Mouse (Mus musculus) limb, embryonic 11.5 days (tissue): Measurements from ENCODE around the gene Agk. TPM values are rescaled to one million over a fixed set of nuclear protein-coding genes. Genes with fewer than 3 reads are reported as not detected.

Experiments
- ATAC-seq: fragments of 200-750 bp; cut with Nextera tagmentation; 2 replicates; pipeline ENCODE4 v1.8.0; 2017; ENCODE audit warnings: low read depth; ENCODE audit not compliant: insufficient number of reproducible peaks, low FRiP score, low TSS enrichment
- DNase-seq: peaks from one replicate; pipeline ENCODE4 v3.0.0-alpha.2; 2015; ENCODE audit warnings: low spot score
- H3K27ac ChIP-seq: fragments of 300-500 bp; sonication (generic); replicated peaks from 2 replicates; pipeline ENCODE4 v1.5.1; 2014; ENCODE audit warnings: low read depth, mild to moderate bottlenecking, low read length
- H3K27me3 ChIP-seq: fragments of 300-500 bp; sonication (generic); 2 replicates; pipeline ENCODE4 v1.6.1; 2014; ENCODE audit warnings: mild to moderate bottlenecking, low read length, mixed read lengths; ENCODE audit not compliant: control insufficient read depth, insufficient read depth
- H3K36me3 ChIP-seq: fragments of 300-500 bp; sonication (generic); 2 replicates; pipeline ENCODE4 v1.6.1; 2014; ENCODE audit warnings: mild to moderate bottlenecking, low read length, moderate library complexity, mixed read lengths; ENCODE audit not compliant: control insufficient read depth, insufficient read depth
- H3K4me1 ChIP-seq: fragments of 300-500 bp; sonication (generic); 2 replicates; pipeline ENCODE4 v1.6.1; 2014; ENCODE audit warnings: low read length, mixed read lengths; ENCODE audit not compliant: control insufficient read depth, insufficient read depth
- H3K4me2 ChIP-seq: fragments of 300-500 bp; sonication (generic); 2 replicates; pipeline ENCODE4 v1.6.1; 2014; ENCODE audit warnings: low read depth, mild to moderate bottlenecking, moderate library complexity; ENCODE audit not compliant: severe bottlenecking
- H3K4me3 ChIP-seq: fragments of 300-500 bp; sonication (generic); 2 replicates; pipeline ENCODE4 v1.5.1; 2014; ENCODE audit warnings: low read depth, low read length
- H3K9ac ChIP-seq: fragments of 300-500 bp; sonication (generic); 2 replicates; pipeline ENCODE4 v1.6.1; 2014; ENCODE audit warnings: mild to moderate bottlenecking, low read length
- H3K9me3 ChIP-seq: fragments of 300-500 bp; sonication (generic); 2 replicates; pipeline ENCODE4 v1.6.1; 2016; ENCODE audit warnings: low read length; ENCODE audit not compliant: control insufficient read depth
- WGBS: fragments of 180-500 bp; shearing (Covaris S2); extraction: QIAGEN DNeasy Blood & Tissue Kit; methylation state at CpG from one replicate; pipeline ENCODE4 v1.1.7; 2014; 5-methylcytosine and 5-hydroxymethylcytosine counted together
- polyA plus RNA-seq: library from polyadenylated mRNA; unstranded; fragments of >200 nt; fragmentation: Nextera tagmentation; extraction: Ambion mirVana; gene quantifications from 2 replicates; pipeline ENCODE4 v1.2.1, GENCODE M21; 2014

The Agk gene
- polyA plus RNA-seq, 1 experiment from 2014 or later = 43.1 TPM

DNA sequence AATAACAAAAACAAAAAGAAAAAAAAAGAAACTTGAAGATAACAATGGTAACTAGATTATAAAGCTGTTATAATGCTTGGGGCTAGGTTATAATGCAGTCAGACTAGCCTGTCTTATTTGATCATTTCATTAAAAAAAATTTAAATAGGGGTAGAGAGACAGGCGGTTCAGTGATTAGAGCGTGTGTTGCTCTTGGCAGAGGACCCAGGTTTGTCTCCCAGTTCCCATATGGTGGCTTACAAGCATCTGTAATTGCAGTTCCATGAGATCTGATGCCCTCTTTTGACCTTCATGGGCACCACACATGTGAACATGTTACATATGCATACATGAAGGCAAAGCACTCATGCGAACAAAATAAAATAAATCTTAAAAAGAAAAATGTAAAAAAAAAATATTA is 116.3 kb downstream of the Agk start:
- no peak overlapping the region for H3K27ac ChIP-seq
- no peaks in the 10 kb centered on the region for H3K9me3 ChIP-seq
- H3K4me2 ChIP-seq = no peak overlapping the region
- DNase-seq (no peak), ATAC-seq (no peak)
- H3K27me3 ChIP-seq = no peaks in the 10 kb centered on the region
- no peak overlapping the region for H3K4me3 ChIP-seq
- H3K4me1 ChIP-seq = no peaks in the 10 kb centered on the region
- WGBS = 79% methylated on average over 3 of the region's 3 CpGs
- no peak overlapping the region for H3K9ac ChIP-seq
- no peaks in the 10 kb centered on the region for H3K36me3 ChIP-seq

DNA sequence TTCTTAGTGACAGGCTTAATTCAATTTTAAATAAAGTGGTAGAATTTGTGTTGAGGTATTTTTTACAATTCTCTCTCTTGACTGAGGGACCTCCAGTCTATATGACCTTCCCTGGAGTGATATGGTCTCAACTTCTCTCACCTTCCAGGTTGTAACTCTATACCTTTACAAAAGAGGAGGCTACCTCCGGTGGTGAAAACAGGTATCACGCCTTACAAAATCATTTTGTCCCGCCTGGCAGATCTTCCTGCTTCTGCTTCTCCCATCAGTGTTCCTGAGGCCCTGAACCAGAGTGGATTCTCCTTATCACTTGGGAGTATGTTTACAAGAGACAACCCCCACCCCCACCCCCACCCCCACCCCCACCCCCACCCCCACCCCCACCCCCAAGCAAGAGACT is 116.8 kb downstream of the Agk start:
- no peaks in the 10 kb centered on the region for H3K9me3 ChIP-seq
- no peak overlapping the region for H3K9ac ChIP-seq
- WGBS = 43% methylated on average over 3 of the region's 3 CpGs
- ATAC-seq (no peak), DNase-seq (peak; percentile 13)
- H3K4me1 ChIP-seq = no peaks in the 10 kb centered on the region
- no peak overlapping the region for H3K27ac ChIP-seq
- no peak overlapping the region for H3K4me2 ChIP-seq
- H3K4me3 ChIP-seq = no peak overlapping the region
- no peaks in the 10 kb centered on the region for H3K27me3 ChIP-seq
- no peaks in the 10 kb centered on the region for H3K36me3 ChIP-seq

DNA sequence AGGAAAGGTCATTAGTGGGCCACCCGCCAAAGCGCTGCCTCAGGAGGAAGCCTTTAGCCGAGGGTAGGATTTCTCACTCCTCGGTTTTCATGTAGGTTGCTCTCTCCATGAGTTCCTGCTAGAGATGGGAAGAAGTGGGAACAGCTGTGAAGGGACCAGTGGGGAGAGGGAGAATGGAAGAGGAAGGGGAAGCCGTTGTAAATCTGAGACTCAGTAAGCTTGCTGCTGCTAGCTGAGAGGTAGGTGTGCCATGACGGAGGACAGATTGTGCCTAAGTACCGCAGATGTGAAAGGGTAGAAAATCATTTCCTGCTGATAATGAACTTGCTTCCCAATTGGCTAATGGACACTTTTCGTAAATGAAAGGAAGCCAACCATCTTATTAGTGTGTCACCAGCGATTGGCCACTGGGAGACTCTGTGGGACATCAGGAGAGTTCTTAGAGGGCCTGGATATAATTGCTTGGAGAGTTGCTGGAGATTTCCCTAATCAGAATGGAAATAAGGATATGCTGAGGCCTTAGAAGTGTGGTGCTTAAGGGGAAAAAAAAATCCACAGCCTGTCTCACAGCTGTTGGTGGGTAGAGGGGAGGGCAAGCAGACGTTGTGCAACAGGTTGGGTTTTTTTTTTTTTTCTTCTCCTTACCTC is 118.4 kb downstream of the Agk start:
- Histone ChIP-seq H3K9me3 (no peaks in the 10 kb centered on the region), H3K4me1 (no peaks in the 10 kb centered on the region), H3K4me2 (no peak overlapping the region), H3K4me3 (no peak overlapping the region), H3K9ac (no peak overlapping the region), H3K36me3 (no peaks in the 10 kb centered on the region), H3K27me3 (no peaks in the 10 kb centered on the region), H3K27ac (no peak overlapping the region)
- 13% methylated on average over 10 of the region's 10 CpGs for WGBS
- ATAC-seq (no peak), DNase-seq (no peak)

Other genes starting within 250 kb of the Agk start
- 12.4 and 14.6 TPM in 2 replicates for gene E330009J07Rik, start 111.0 kb downstream of the Agk start, polyA plus RNA-seq
- 0.07 TPM in 1 of 2 replicates, not detected in the other for gene Wee2, start 113.9 kb downstream of the Agk start, polyA plus RNA-seq
- gene Ssbp1, start 146.2 kb downstream of the Agk start, polyA plus RNA-seq = 177 and 179 TPM in 2 replicates
- not detected in 2 replicates for gene Tas2r137, start 166.1 kb downstream of the Agk start, polyA plus RNA-seq
- 0.15 TPM in 1 of 2 replicates, not detected in the other for gene Tas2r108, start 168.4 kb downstream of the Agk start, polyA plus RNA-seq
- gene Prss37, start 194.3 kb downstream of the Agk start, polyA plus RNA-seq = not detected in 2 replicates
- 0.09 and 0.11 TPM in 2 replicates for gene Olfr461, start 229.9 kb downstream of the Agk start, polyA plus RNA-seq
- gene Olfr460, start 244.3 kb downstream of the Agk start, polyA plus RNA-seq = 0.04 TPM in 1 of 2 replicates, not detected in the other